Mouse (Mus musculus) monocyte, adult 2 months (primary cell): ENCODE measurements around the gene Dnah17.

Source experiments
- DNase-seq, 2 experiments: peaks; one replicate each; pipeline ENCODE4 v3.0.0; 2022; ENCODE audit warnings: low spot score in 2 of 2, low read depth in 1 of 2

Dnah17 gene

GRCm38 (mm10) chr11:118145092-118145491 is 14.7 kb upstream of the Dnah17 start:
- no peak for DNase-seq

- no peak for DNase-seq
These were observed 13.3 kb upstream of the Dnah17 start for GRCm38 (mm10) chr11:118143731-118144130.

DNA sequence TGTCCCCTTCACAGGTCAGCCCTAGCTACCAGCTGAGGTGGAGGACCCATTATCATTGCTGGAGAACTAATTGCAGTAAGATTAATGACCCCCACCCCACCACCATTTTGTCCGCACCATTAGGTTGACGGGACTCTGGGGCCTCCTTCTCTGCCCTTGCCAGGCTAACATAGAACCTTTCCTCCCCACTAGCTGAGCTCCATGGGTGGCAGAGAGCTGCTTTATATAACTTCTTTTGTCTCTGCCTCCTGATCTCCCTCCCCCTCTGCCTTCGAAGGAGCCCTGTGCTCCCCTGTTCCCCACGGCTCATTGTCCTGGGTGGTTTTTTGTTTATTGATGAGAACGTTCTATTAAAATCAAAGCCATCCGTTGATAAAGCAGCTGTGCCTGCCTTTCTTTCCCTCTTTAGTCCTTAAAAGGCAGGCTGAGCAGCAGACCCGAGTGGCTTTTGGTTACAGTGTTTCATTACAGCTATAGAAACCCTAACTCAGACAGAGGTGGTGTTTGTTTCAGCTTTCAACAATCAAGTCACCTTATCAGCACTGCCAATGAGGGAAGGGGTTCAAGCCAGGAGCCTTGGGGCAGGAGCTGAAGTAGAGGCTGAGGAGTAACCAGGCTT is 12.2 kb upstream of the Dnah17 start:
- DNase-seq = no peak

DNA sequence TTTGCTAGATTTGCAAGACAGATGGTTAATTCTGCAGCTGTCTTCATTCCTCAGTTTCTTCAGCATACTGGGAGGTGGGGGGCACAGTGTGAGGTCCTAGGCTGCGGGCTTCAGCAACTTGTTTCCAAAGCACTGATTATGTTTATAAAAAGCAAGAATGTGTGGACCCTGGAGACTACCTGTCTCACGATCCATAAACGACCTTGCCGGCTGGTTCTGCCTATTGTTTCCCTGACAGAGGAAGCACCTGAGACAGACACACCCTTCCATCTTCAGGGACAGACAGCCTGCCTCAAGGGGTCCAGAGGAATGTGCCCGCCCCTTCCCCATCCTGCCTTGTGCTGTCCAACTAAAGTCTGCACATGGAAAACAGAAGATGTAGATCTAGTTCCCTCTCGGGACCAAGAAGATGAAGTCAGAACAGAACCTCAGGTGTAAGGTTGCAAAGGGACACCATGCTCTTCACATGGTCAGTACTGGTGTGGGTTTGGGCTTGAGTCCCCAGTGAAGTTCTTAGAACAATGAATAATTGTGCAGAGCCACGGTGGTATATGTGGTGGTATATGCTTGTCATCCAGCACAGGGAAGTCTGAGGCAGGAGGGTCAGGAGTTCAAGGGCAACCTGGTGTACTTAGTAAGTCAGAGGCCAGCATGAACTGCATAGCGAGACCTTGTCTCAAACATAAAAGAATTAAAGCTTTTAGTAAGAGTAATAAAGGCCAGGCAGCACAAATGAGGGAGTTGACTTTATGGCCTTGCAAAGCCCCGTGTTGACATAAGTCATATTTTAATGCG is 10.5 kb upstream of the Dnah17 start:
- DNase-seq = no peak

DNA sequence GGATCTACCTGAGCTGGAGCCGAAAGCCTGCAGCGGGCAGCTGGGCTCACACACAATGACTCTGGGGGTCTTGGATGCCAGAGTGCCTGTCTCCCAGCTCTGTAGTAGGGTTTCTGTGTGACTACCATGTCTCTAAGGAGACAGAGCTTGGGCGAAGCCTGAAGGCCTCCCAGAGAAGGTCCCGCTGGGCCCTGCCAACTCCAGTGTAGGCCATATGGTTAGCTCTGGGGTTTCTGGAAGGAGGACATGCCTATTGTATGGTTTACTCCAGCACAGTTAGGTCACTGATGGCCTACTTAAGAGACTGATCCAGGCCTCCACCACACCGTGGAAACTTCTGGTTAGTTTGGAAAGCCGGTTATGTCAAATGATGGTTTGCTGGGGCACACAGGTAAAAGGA is 7.9 kb upstream of the Dnah17 start:
- DNase-seq = no peak

DNA sequence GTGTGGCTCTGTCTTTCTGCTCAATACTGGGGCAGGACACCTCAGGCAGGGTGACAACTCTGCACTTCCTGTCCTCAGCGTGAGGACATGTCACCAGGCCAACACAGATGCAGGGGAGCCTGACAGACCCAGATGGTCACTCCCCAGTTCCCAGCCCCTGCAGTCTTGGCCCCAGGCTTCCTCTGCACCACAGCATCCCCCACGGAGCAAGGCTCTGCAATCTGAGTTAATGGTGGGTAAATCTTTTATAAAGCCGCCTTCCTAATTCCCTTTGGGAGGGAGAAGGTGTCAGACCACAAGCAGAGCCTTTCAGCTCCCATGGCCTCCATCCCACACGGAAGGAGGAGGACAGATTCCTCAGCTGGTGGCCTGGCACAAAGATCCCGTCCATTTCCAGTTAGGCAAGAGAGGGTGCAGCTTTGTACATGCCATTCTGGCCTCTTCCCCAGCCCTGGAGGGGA is 5.8 kb upstream of the Dnah17 start:
- no peak for DNase-seq

- peak; percentile 29 to 49 for DNase-seq
These were observed 4.8 kb upstream of the Dnah17 start for GRCm38 (mm10) chr11:118135271-118135670.

GRCm38 (mm10) chr11:118133752-118134169 is 3.3 kb upstream of the Dnah17 start:
- no peak for DNase-seq

- DNase-seq = no peak
These were observed 2.8 kb upstream of the Dnah17 start for GRCm38 (mm10) chr11:118133133-118133751.

GRCm38 (mm10) chr11:118132136-118132535 is 1.7 kb upstream of the Dnah17 start:
- no peak for DNase-seq

DNA sequence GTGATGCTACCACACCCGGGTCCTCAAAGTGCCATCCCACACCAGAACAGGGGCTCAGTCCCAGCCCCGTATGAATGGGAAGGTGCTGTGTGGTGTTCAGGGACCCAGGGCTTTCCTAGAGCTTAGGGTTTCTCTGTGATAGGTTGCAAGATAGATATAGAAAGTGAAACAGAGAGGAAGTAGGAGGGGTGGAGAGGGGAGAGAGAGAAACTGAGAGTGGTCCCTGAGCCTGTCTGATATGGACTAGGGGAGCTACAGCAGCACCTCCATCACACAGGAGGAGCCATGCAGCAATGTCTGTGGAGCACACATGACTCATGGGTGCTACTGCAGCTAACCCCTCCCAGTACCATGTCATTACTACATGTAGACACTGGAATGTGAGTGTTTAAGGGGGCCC is 622 bp downstream of the Dnah17 start:
- DNase-seq = no peak

DNA sequence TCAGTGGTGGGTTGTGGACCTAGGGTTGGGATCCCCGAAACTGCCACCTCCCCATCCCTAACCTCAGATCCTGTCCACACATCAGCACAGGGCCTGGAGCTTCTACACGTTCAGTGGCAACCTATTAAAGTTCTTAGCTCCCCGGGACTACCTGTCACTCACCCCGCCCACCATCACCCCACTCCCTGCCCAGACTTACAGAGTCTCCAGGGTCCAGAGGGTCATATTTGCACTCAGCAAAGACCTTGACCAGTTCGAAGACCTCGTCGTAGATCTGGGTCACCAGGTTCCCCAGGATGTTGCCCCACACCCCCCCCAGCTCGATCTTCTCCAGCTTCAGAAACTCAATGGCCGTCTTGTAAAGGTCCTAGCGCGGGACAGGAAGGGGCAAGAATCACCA is 8.8 kb downstream of the Dnah17 start:
- DNase-seq = no peak

DNA sequence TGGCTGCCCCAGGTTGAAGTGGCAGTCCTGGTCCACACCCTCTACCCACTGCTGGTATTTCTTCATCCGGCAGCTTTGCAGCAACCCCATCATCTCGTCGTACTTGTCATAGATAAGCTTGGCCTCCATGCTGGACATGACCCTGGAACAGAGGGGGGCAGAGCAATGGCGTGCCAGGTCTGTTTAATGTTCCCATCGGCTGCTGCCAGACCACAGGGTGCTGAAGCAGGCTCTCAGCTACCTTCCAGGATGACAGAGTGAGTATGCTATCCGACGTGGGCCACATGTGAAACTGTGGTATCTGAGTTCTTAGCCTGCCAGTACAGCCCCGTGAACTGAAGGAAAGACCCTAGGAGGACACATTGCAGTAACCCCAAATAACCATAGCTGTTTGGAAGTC is 11.7 kb downstream of the Dnah17 start:
- no peak for DNase-seq

- no peak for DNase-seq
These were observed 15.8 kb downstream of the Dnah17 start for GRCm38 (mm10) chr11:118114581-118115110.

- no peak for DNase-seq
These were observed 16.8 kb downstream of the Dnah17 start for GRCm38 (mm10) chr11:118113516-118114205.

DNA sequence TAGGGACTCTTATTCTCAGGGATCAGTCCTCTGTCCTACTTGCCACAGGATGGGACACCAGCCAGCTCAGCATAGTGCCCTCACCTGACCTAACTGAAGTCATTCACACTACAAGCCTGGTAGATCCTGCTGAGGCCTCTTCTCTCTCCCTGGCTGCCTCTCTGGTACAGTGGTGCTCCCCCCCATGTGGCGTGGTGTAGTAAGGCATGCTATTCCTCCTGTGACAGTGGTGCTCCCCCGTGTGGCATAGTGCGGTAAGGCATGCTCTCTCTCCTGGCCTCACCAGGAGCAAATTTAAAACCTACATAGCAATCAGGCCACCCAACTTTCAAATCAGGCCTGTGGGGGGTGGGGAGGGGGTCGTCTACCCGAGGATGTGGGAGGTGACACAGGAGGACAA is 26.4 kb downstream of the Dnah17 start:
- DNase-seq = peak; percentile 41 to 82

DNA sequence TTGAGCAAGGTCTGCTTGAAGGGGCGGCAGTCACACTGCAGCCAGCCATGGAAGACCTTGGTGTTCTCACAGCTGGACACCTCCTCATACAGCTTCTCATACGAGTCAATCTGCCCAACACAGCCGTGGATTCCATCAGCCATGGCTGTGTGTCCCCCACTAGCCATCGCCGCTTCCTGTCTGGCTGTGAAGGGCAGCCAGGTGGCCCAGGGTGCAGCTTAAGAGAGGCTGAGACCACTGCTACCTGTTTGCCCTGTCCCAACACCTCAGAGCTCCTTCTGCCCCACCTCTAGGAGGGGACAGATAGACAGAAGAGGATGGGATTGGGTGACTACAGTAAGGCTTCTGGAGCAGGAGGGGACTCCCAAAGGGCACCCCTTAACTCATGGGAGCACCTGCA is 27.1 kb downstream of the Dnah17 start:
- no peak for DNase-seq

- peak; percentile 80 to 93 for DNase-seq
These were observed 27.6 kb downstream of the Dnah17 start for GRCm38 (mm10) chr11:118102838-118103237.

DNA sequence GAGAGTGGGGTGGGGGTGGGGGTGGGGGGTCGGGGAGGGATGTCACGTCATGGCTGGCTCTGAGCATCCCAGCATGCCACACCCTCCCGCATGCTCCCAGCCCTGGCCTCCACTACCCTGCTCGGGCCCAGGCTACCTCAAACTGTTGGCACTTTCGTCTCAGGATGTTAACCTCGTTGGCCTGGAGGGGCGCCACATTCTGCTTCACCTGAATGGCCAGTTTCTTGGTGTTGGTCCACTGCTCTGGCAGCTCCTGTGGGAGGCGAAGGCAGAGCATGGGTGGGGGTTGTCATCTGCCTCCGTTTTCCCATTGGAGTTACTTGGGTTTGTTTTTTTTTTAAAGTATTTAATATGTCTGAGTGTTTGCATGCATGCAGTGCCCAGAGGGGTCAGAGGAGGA is 29.3 kb downstream of the Dnah17 start:
- no peak for DNase-seq

DNA sequence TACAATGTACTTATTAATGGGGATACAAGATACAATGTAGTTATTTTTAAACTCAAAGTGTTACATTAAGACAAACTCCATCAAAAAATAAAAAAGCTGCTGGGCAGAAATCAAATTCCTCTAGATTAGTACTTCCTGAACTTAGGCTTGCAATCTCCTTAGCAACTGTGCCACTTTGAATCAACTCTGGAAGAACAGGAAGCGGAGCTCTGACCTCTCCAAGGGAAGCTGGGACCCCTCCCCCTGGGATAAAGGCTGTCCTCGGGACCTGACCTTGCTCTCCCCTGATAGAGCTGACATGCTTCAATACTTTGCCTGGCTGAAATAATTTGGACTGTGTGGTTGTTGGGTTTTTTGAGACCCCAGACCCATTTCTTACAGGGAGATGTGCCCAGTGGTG is 33.7 kb downstream of the Dnah17 start:
- no peak for DNase-seq

- no peak for DNase-seq
These were observed 35.4 kb downstream of the Dnah17 start for GRCm38 (mm10) chr11:118095004-118095403.
